Mouse (Mus musculus): ENCODE data around the gene Pde10a. TPM values are rescaled to one million over a fixed set of nuclear protein-coding genes. Genes with fewer than 3 reads are reported as not detected.

The Pde10a gene
- total and polyA plus RNA-seq, 2 experiments, result 0.28 to 0.56 TPM

DNA sequence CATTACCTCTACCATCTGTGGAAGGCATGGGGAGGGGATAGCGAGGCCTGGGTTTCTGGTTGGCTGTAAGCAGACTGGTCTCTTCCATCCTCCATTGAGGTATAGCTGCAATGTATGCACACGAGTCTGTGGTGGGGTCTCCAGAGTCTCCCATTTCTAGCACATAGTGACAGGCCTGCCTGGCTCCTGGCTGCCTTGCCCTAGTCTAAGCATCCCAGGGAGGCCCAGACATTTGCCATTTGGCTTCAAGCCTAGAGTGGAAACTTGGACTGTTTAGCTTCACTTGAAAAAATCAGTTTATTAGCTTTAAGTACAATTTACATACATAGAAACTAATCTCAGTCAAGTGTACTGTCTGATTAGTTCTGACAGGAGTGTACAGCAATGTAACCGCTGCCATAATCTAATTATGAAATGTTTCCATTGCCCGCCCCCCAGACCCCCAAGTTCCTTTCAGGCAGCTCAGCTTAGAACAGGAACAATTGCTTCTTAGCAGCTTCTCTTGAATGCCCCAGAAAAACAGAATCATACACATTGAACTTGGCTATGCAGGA is 25.5 kb upstream of the Pde10a start:
- no peak overlapping the region for H3K9ac ChIP-seq (ENCODE audit: low read depth, low read length)
- no peaks in the 10 kb centered on the region for H3K4me1 ChIP-seq (ENCODE audit: control insufficient read depth, insufficient read depth, low read length)
- no peak overlapping the region for H3K4me3 ChIP-seq (ENCODE audit: insufficient read depth, low read depth, low read length)
- no peaks in the 10 kb centered on the region for H3K79me2 ChIP-seq (ENCODE audit: control insufficient read depth, insufficient read depth, low read length)
- H3K27me3 ChIP-seq (ENCODE audit: control insufficient read depth, insufficient read depth, low read length), result no peaks in the 10 kb centered on the region
- 73% methylated on average over 4 of the region's 4 CpGs for WGBS
- DNase-seq (ENCODE audit: extremely low read depth, low read depth, low spot score), result no peak
- H3K27ac ChIP-seq (replicated peaks; ENCODE audit: insufficient read depth, low read depth, low read length), result no peak overlapping the region
- no peaks in the 10 kb centered on the region for H3K36me3 ChIP-seq (ENCODE audit: control insufficient read depth, insufficient read depth, low read length)
- TF ChIP-seq POLR2A (IDR thresholded peaks at IDR 0.05; ENCODE audit: extremely low read depth, insufficient read depth, low read length) (no peak), CTCF (IDR thresholded peaks at IDR 0.05; ENCODE audit: low read depth, low read length) (no peak)

DNA sequence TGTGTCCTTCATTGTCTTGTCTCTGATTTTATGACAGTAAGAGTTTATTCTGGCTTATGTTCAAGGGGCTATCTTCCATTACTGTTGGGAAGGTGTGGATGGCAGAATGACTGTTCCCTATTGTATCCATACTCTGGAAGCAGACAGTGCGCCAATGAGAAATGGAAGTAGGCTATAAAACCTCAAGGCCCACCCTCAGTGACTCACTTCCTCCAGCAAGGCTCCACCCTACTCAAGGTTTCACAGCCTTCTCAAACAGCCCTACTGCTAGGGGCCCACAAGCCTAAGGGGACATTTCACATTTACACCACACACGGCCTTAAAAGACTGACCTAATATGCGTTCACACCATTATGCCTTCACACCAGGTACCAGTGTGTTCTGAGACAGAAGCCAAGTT is 20.8 kb upstream of the Pde10a start:
- no peak for TF ChIP-seq POLR2A (IDR thresholded peaks at IDR 0.05; ENCODE audit: extremely low read depth, insufficient read depth, low read length)
- no peak for TF ChIP-seq CTCF (IDR thresholded peaks at IDR 0.05; ENCODE audit: low read depth, low read length)
- Histone ChIP-seq H3K4me3 (ENCODE audit: insufficient read depth, low read depth, low read length) (no peak overlapping the region), H3K9ac (ENCODE audit: low read depth, low read length) (no peak overlapping the region), H3K79me2 (ENCODE audit: control insufficient read depth, insufficient read depth, low read length) (no peaks in the 10 kb centered on the region), H3K36me3 (ENCODE audit: control insufficient read depth, insufficient read depth, low read length) (no peaks in the 10 kb centered on the region), H3K4me1 (ENCODE audit: control insufficient read depth, insufficient read depth, low read length) (0 out of 2 replicates have a peak, but pooled peaks cover 2% of the 10 kb centered on the region), H3K27ac (replicated peaks; ENCODE audit: insufficient read depth, low read depth, low read length) (no peak overlapping the region), H3K27me3 (ENCODE audit: control insufficient read depth, insufficient read depth, low read length) (no peaks in the 10 kb centered on the region)
- WGBS, result 92% methylated on average over 3 of the region's 3 CpGs
- no peak for DNase-seq (ENCODE audit: extremely low read depth, low read depth, low spot score)

DNA sequence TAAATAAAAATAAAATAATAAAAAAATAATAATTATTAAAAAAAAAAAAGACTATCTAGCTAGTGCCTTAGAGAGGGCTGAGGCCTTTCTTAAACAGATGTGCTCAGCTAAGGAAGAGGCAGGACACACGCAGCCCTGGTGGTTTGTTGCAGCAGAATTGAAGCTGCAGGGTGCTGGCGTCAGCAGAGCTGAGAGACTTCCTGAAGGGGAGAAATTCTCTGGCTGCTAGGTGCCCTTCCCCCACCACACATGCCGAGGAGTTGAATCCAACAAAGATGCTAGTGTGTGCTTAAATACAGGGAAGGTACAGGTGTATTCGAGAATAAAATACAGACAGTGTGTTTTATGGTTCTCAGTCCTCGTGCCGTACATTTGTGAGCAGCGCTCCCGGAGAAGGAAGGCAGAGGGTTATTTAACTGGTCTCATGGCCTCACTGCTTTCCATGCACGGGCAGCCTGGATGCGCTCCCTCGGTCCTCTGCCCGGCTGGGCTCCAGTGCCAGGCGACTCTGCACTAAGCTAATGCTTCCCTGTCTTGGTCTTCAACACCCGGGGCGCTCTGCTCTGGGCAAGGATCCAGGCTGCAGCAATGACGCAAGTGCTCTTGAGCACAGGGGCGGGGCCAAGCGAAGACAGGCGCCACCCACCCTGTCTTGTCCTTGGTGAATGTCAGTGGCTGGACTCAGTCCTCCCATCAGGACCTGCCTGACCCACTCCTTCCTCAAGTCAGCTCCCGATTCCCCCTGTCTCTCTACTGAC is 19.3 kb upstream of the Pde10a start:
- Histone ChIP-seq H3K9ac (ENCODE audit: low read depth, low read length) (no peak overlapping the region), H3K27ac (replicated peaks; ENCODE audit: insufficient read depth, low read depth, low read length) (no peak overlapping the region)

DNA sequence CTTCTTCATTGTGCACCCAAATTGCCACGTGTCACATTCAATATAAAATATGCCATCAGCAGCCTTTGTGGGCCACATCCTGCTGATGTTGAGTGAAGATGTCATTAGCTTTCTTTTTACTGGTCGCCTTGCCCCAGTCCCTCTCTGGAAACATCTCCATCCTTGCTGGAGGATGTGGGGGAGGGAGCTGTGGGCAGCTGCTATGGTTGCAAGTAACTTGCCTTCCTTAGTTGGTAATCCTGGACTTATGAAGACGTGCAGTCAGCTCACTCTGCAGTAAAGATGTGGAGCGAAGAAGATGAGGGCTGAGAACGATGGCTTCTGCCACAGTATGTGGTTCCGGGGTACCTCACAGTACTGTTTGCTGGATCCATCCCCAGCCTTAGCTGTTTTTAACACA is 18.4 kb upstream of the Pde10a start:
- no peak overlapping the region for H3K27ac ChIP-seq (replicated peaks; ENCODE audit: insufficient read depth, low read depth, low read length)
- H3K9ac ChIP-seq (ENCODE audit: low read depth, low read length), result no peak overlapping the region
- no peak overlapping the region for H3K4me3 ChIP-seq (ENCODE audit: insufficient read depth, low read depth, low read length)
- WGBS, result 62% methylated on average over 6 of the region's 6 CpGs
- no peak for DNase-seq (ENCODE audit: extremely low read depth, low read depth, low spot score)
- no peaks in the 10 kb centered on the region for H3K79me2 ChIP-seq (ENCODE audit: control insufficient read depth, insufficient read depth, low read length)
- TF ChIP-seq CTCF (IDR thresholded peaks at IDR 0.05; ENCODE audit: low read depth, low read length), result no peak
- H3K4me1 ChIP-seq (ENCODE audit: control insufficient read depth, insufficient read depth, low read length), result 0 out of 2 replicates have a peak, but pooled peaks cover 2% of the 10 kb centered on the region
- no peaks in the 10 kb centered on the region for H3K36me3 ChIP-seq (ENCODE audit: control insufficient read depth, insufficient read depth, low read length)
- H3K27me3 ChIP-seq (ENCODE audit: control insufficient read depth, insufficient read depth, low read length), result no peaks in the 10 kb centered on the region

More for the DNA sequence above, 19.3 kb upstream of the Pde10a start:
- TF ChIP-seq CTCF (IDR thresholded peaks at IDR 0.05; ENCODE audit: low read depth, low read length), result no peak
- Histone ChIP-seq H3K36me3 (ENCODE audit: control insufficient read depth, insufficient read depth, low read length) (no peaks in the 10 kb centered on the region), H3K79me2 (ENCODE audit: control insufficient read depth, insufficient read depth, low read length) (no peaks in the 10 kb centered on the region), H3K4me1 (ENCODE audit: control insufficient read depth, insufficient read depth, low read length) (0 out of 2 replicates have a peak, but pooled peaks cover 2% of the 10 kb centered on the region), H3K27me3 (ENCODE audit: control insufficient read depth, insufficient read depth, low read length) (no peaks in the 10 kb centered on the region), H3K4me3 (ENCODE audit: insufficient read depth, low read depth, low read length) (no peak overlapping the region)
- WGBS, result 3% methylated on average over 20 of the region's 20 CpGs
- DNase-seq (ENCODE audit: extremely low read depth, low read depth, low spot score), result peak; percentile 37

DNA sequence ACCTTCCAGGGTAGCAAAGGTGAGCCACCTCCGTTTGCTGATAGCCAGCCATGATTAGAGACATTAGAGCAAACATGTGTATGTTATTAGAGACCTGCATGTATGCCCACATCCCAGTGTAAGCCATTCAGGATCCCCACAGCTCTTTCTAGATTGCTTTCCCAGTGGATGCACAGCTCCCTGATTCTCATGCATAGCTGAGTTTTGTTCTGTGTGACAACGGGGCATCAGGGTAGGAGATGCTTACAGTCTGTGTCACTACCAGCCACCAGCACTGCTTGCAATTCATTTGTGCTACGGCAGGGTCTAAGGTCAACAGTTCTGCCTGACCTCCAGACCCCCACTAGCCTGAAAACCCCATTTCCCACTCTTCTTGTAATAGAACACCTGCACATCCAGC is 17.5 kb upstream of the Pde10a start:
- no peaks in the 10 kb centered on the region for H3K27me3 ChIP-seq (ENCODE audit: control insufficient read depth, insufficient read depth, low read length)
- no peak overlapping the region for H3K9ac ChIP-seq (ENCODE audit: low read depth, low read length)
- H3K27ac ChIP-seq (replicated peaks; ENCODE audit: insufficient read depth, low read depth, low read length), result no peak overlapping the region
- no peaks in the 10 kb centered on the region for H3K79me2 ChIP-seq (ENCODE audit: control insufficient read depth, insufficient read depth, low read length)
- no peaks in the 10 kb centered on the region for H3K36me3 ChIP-seq (ENCODE audit: control insufficient read depth, insufficient read depth, low read length)
- 6% methylated on average over 3 of the region's 3 CpGs for WGBS
- H3K4me1 ChIP-seq (ENCODE audit: control insufficient read depth, insufficient read depth, low read length), result 0 out of 2 replicates have a peak, but pooled peaks cover 2% of the 10 kb centered on the region
- no peak for DNase-seq (ENCODE audit: extremely low read depth, low read depth, low spot score)
- TF ChIP-seq POLR2A (IDR thresholded peaks at IDR 0.05; ENCODE audit: extremely low read depth, insufficient read depth, low read length), result no peak
- no peak for TF ChIP-seq CTCF (IDR thresholded peaks at IDR 0.05; ENCODE audit: low read depth, low read length)
- no peak overlapping the region for H3K4me3 ChIP-seq (ENCODE audit: insufficient read depth, low read depth, low read length)
